Mouse (Mus musculus) macrophage (primary cell): Measurements from ENCODE around the gene Prpf31. TPM values are rescaled to one million over a fixed set of nuclear protein-coding genes. Genes with fewer than 3 reads are reported as not detected.
"Not testable (repeated sequence)": the region's sequence is repeated elsewhere in the genome, so short reads cannot be mapped to it uniquely, and the experiment has no call there.

ENCODE experiments used
- H3K27ac ChIP-seq: fragments of 350-480 bp; formaldehyde crosslinking; 2 replicates; pipeline ENCODE4 v1.9.0; 2021
- H3K36me3 ChIP-seq: fragments of 350-480 bp; formaldehyde crosslinking; 2 replicates; pipeline ENCODE4 v1.9.0; 2021; ENCODE audit errors: inconsistent target
- H3K4me3 ChIP-seq: fragments of 350-480 bp; formaldehyde crosslinking; 2 replicates; pipeline ENCODE4 v1.9.0; 2021; ENCODE audit errors: inconsistent target
- H3K79me2 ChIP-seq: fragments of 350-480 bp; formaldehyde crosslinking; 2 replicates; pipeline ENCODE4 v1.9.0; 2021; ENCODE audit errors: inconsistent target
- WGBS: methylation state at CpG from one replicate; pipeline ENCODE4 v1.1.7; 2026; ENCODE audit warnings: inconsistent platforms; ENCODE audit not compliant: missing documents; 5-methylcytosine and 5-hydroxymethylcytosine counted together
- polyA plus RNA-seq: library from polyadenylated mRNA; stranded (reverse); fragments of 250-400 nt; gene quantifications from 3 replicates; pipeline ENCODE4 v1.2.4, GENCODE M21; 2018; ENCODE audit warnings: inconsistent platforms
- total RNA-seq, 78 experiments: library from RNA; depleted of rRNA; stranded (reverse); fragments of 250-400 nt; gene quantifications; 1 replicate in 9 of 78; 2 replicates in 24 of 78; 3 replicates in 43 of 78; 4 replicates in 2 of 78; pipeline ENCODE4 v1.2.4; 2018; ENCODE audit warnings: inconsistent platforms in 56 of 78

Prpf31 gene
- total RNA-seq (2018; cell fraction: chromatin; rRNA removed) = 10 to 100 TPM; 13.8 to 68.0 (median 43.5) TPM
- total RNA-seq (2018; cell fraction: cytosol; rRNA removed) = 10 to 100 TPM; 28.7 to 48.7 (median 39.8) TPM
- 10 to 100 TPM; 11.9 to 64.8 (median 31.5) TPM for total RNA-seq (2018; cell fraction: nucleus; rRNA removed)
- polyA plus RNA-seq = 35.3 to 71.0 TPM (median 40.2 TPM) in 3 replicates

DNA sequence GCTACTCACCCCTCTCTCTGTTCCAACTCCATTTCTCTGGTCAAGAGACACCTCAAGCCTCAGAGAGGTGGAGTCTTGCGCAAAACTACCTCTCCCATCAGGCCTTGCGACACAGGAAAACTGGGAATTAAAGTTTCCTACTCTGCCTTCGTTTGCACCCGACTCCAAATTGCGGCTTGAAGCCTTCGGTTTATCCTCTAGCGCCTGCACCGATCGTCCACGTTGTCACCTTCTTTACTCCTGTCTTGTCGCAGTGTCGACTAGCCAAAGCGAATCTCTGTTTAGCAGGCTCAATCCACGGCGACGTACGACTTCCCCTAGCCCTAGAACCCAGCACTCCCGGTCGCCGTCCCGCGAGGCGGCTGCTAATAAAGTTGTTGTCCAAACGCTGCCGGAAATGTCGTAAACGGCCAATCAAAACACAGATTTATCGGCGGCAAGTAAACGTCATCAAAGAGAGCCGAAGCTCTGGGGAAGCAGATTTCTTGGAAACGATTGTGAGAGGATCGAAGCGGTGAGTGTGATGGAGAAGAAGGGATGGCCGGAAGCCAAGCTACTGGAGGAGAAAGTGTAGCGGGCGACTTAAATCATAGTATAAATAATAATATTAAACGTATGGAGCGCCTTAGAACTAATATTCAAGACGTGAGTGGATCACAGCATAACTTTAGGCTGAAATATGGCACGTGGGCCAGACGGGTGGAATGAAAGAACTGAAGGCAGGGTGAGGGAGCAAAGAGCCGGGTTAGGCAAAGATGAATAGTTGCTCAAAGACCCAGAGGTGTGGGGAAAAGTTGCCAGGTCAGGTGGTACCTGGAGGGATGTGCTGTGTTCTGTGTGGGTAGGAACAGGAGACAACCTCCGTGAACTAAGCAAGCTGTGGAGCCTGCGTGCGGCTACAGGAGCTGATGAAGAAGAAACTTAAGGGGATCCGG is at the start of gene Prpf31, which contains the start of gene Tfpt:
Gene Prpf31, plus strand, starts transcription at position 443 of the 935 bp plus-strand sequence.
Gene Tfpt, minus strand, starts transcription at position 387 of the 935 bp plus-strand sequence.
- WGBS = 1% methylated on average over 46 of the region's 47 CpGs
- Histone ChIP-seq H3K36me3 (peaks cover 32% of the 10 kb centered on the region), H3K4me3 (peak within 1 kb of the TSS; percentile 95)

DNA sequence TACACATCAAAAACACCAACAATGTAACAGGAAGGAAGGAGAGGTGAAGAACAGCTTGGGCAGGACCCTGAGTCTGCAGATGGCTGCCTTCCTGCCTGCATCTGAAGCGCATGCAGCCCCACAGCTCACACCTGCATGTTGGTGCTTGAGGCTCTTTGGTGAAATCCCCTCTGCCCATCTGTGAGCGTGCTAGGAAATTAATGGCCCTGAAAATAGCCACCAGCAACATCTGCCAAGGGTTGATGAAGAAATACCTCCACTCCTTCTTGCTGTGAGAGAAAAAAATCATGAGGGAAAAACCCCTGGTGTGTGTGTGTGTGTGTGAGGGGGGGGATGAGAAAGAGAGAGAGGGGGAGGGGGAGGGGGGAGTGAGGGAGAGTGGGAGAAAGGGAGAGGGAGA is 49.8 kb upstream of the Prpf31 start:
- H3K79me2 ChIP-seq = no peaks in the 10 kb centered on the region
- H3K4me3 ChIP-seq = no peak overlapping the region
- 40% methylated on average over 2 of the region's 2 CpGs for WGBS
- no peak overlapping the region for H3K27ac ChIP-seq
- H3K36me3 ChIP-seq = no peaks in the 10 kb centered on the region

More for the DNA sequence above, at the start of gene Prpf31, which contains the start of gene Tfpt:
- Histone ChIP-seq H3K27ac (peak within 1 kb of the TSS; percentile 76), H3K79me2 (peaks cover 63% of the 10 kb centered on the region)

DNA sequence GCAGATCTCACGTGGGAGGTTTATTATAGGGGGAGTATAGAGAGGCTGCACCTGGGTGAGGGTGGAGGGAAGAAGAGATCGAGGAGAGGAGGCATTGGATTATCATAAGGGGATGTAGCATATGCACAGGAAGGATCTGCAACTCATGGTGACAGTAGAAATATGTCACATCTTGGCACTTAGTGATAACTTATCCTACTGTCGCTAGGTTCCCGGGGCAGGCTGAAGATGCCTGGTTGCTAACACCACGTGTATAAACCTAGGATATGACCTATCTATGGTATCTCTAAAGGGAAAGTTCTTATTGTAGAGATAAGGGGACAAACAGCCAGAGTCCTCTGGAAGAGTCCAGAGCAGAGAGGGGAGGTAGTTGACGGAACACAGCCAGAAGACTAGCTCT is 44.0 kb upstream of the Prpf31 start:
- no peaks in the 10 kb centered on the region for H3K36me3 ChIP-seq
- no peak overlapping the region for H3K4me3 ChIP-seq
- 28% methylated on average over 6 of the region's 6 CpGs for WGBS
- H3K27ac ChIP-seq = no peak overlapping the region
- no peaks in the 10 kb centered on the region for H3K79me2 ChIP-seq

DNA sequence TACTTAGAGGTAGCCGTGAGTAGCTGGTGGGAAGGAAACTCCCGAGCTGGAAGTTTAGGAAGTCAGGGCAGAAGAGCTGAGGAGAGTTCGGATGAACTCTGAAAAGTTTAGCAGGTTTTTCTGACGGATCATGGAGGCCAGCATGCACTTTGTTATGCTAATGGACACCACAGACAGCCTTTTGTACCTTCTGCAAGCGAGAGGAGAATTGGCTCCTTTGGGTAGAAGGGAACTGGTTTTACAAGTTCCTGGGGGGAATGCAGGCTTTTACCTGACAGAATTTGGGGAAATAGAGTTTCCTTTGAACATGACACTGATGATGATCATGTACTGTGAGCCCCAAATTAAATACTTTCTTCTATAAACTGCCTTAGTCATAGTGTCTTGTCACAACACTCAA is 43.5 kb upstream of the Prpf31 start:
- WGBS = 33% methylated on average over 5 of the region's 5 CpGs
- Histone ChIP-seq H3K36me3 (no peaks in the 10 kb centered on the region), H3K79me2 (no peaks in the 10 kb centered on the region), H3K27ac (no peak overlapping the region), H3K4me3 (no peak overlapping the region)

DNA sequence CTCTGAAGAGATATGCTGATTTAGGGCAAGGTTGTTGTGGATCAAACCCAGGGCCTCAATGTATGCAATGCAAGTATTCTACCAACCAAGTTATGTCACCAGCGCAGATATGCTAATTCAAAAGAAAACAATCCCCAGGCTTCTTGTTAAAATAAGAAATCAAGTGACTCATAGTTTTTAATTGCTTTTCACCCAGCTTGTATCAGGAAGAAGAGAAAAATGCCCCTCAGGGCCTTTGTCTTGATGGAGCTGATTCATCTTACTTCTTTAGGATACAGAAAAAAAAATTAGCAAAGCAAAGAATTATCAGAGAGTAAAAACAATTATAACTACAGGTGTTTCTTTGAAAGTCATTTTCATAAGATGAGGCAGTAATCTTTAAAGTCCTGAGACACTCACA is 42.5 kb upstream of the Prpf31 start:
- H3K79me2 ChIP-seq = no peaks in the 10 kb centered on the region
- H3K27ac ChIP-seq = no peak overlapping the region
- no peaks in the 10 kb centered on the region for H3K36me3 ChIP-seq
- 86% methylated on average over 1 of the region's 1 CpGs for WGBS
- no peak overlapping the region for H3K4me3 ChIP-seq

DNA sequence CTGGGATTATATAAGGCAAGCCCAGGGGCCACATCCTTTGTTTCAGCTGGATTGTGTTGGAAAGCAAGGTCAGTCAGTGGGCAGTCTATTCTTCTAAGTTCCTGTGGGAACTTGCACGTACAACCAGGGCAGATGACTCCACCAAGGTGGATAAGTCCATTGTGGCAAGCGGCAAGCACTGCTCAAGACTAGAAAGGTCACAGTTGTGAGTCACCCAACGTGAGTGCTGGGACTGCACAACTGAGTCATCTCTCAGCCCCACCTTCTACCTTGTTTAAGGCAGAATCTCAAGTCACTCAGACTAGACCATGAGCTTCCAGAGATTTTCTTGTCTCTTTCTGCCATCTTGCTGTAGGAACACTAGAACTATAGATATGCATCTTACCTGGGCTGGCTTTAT is 39.2 kb upstream of the Prpf31 start:
- Histone ChIP-seq H3K36me3 (no peaks in the 10 kb centered on the region), H3K79me2 (no peaks in the 10 kb centered on the region), H3K4me3 (no peak overlapping the region), H3K27ac (no peak overlapping the region)
- 74% methylated on average over 3 of the region's 3 CpGs for WGBS

DNA sequence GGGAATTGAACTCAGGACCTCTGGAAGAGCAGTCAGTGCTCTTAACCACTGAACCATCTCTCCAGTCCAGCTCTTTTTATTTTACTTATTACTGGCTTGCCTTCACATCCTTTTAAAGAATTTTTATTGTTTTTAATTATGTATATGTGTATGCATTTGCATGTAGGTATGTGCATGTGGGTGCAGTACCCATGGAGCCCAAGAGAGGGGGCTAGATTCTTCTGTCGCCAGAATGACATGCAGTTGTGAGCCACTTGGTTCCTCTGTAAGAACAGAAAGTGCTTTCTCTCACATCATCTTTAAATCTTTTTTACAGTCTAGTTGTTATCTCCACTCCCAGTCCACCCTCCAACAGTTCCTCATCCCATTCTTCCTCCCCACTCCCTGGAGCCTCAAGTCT is 38.3 kb upstream of the Prpf31 start:
- WGBS = no CpG with 5 or more reads among the region's 1 CpGs
- no peaks in the 10 kb centered on the region for H3K36me3 ChIP-seq
- no peak overlapping the region for H3K27ac ChIP-seq
- H3K4me3 ChIP-seq = no peak overlapping the region
- H3K79me2 ChIP-seq = no peaks in the 10 kb centered on the region

DNA sequence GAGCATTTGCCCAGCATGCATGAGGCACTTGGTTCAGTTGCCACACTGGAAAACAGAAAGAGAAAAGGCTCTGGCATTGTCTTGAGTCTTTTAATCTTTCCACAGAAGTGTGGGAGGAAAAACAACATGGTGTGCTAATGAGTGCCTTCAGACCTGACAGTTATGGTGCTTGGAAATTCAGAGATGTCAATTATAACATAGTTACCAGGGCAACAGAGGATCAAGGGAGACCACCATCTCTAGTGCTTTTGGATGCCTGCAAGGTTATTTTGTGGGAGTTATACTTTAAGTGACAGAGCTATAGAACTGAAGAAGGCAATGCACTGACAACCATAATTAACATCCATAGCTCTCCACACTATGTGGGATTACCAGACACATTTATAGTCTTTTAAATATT is 35.9 kb upstream of the Prpf31 start:
- no peaks in the 10 kb centered on the region for H3K36me3 ChIP-seq
- no peak overlapping the region for H3K27ac ChIP-seq
- H3K4me3 ChIP-seq = no peak overlapping the region
- no peaks in the 10 kb centered on the region for H3K79me2 ChIP-seq

DNA sequence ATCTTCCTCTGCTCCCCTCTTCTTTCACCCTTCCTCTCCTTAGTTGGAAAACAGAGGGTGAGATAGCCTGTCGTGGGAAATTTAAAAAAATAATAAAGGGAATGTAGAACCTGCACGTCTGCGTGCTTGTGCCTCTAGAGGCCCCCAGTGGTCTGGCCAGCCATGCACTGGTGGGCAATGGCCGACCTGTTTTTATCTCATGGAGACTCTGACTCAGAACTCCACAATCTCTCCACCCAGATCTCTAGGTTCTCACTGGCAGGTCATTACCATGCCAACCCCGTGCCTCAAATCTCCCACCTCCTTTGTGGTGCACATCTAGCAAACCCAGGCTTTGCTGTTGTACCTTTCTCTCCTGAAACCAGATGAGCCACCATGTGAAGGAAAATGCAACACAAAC is 35.1 kb upstream of the Prpf31 start:
- H3K27ac ChIP-seq = no peak overlapping the region

DNA sequence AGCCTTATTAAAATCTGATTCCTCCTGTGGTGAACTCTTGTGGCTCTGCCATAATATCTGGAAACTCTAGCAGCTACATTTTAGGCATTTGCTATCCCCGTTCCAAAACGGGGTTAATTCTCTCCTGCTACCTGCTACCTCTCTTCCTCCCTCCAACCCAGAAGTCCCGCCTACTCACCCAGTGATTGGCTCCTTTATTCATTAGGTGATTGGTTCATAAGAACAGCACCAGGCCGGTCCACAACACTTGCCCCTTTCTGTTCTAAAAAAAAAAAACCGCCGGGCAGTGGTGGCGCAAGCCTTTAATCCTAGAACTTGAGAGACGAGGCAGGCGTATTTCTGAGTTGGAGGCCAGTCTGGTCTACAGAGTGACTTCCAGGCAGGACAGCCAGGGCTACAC is 34.6 kb upstream of the Prpf31 start:
- H3K36me3 ChIP-seq = no peaks in the 10 kb centered on the region
- no peak overlapping the region for H3K27ac ChIP-seq
- H3K4me3 ChIP-seq = no peak overlapping the region
- no peaks in the 10 kb centered on the region for H3K79me2 ChIP-seq
- WGBS = 34% methylated on average over 9 of the region's 9 CpGs

More for the DNA sequence above, 35.1 kb upstream of the Prpf31 start:
- no peaks in the 10 kb centered on the region for H3K36me3 ChIP-seq
- no peaks in the 10 kb centered on the region for H3K79me2 ChIP-seq
- WGBS = 16% methylated on average over 5 of the region's 5 CpGs
- no peak overlapping the region for H3K4me3 ChIP-seq

DNA sequence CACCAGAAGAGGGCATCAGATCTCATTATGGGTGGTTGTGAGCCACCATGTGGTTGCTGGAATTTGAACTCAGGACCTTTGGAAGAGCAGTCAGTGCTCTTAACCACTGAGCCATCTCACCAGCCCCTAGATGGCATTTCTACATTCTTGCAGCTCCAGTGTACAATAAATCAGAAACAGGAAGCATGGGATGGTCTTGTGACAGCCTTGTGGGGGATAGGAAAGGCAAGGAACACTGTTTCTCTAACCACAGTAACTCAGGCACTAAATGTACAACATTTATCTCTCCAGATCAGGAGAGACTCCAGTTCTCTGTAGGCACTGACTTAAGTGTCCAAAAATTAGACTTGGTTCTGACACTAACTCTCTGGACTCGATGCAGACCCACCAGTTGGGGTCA is 32.0 kb upstream of the Prpf31 start:
- H3K27ac ChIP-seq = peak overlapping the region; percentile 42; the same call in 1 of the 2 replicates
- H3K79me2 ChIP-seq, H3K36me3 ChIP-seq, H3K4me3 ChIP-seq: not testable (repeated sequence)
- 7% methylated on average over 1 of the region's 1 CpGs for WGBS

DNA sequence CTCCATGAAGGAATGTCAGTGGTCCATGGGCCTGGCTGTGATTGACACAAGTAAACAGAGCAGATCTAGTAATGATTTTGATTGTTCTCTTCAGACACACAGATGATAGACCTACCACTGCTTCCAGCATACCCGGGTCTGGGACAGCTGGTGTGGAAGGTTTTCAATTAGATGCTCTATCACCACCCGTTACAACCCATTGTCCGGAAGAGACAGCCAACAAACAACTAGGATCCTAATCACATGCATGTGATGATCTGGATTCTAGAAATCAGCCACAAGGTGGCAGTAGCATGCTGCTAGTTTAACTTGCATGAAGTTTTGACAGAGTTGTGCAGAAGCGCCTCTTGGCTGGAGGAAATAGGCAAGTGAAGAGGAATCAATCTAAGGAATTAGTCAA is 28.7 kb upstream of the Prpf31 start:
- Histone ChIP-seq H3K36me3 (no peaks in the 10 kb centered on the region), H3K4me3 (no peak overlapping the region), H3K79me2 (no peaks in the 10 kb centered on the region), H3K27ac (no peak overlapping the region)
- WGBS = 3% methylated on average over 4 of the region's 4 CpGs

DNA sequence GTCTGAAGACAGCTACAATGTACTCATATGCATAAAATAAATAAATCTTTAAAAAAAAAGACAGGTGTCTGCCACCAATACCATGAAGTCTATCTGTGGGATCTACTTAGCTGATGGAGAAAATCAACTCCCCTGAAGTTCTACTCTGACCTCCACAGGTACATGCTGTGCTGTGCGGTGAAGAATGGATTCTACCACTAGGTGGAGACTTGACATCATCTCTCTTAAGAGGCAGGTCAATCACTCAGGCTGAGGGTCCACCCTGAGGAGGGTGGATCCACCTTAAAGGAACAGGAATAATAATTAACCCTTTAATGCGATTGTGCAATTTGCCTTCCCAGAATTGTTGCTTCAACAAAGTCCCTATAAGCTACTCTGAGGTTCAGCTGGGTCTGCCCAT is 23.0 kb upstream of the Prpf31 start:
- WGBS = 20% methylated on average over 2 of the region's 2 CpGs
- Histone ChIP-seq H3K4me3 (no peak overlapping the region), H3K36me3 (no peaks in the 10 kb centered on the region), H3K27ac (no peak overlapping the region), H3K79me2 (no peaks in the 10 kb centered on the region)

DNA sequence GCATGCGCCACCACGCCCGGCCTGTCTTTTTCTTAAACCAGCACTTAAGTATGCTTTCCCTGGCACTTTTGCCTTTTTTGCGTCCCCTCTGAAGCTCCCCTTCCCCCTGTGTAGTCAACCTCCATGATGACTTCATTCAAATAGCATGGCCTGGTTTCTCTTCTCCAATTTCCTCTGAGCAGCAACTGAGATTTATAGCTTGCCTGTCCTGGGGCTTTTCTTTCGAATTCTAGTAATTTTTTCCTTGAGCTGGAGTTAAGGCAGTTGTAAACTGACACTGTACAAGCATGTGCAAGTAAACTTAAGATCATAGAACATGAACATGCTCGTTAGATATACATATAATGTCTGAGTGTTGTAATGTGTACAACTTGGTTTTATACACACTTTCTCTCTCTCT is 22.4 kb upstream of the Prpf31 start:
- Histone ChIP-seq H3K4me3 (no peak overlapping the region), H3K36me3 (no peaks in the 10 kb centered on the region), H3K79me2 (no peaks in the 10 kb centered on the region), H3K27ac (no peak overlapping the region)
- 70% methylated on average over 6 of the region's 6 CpGs for WGBS

DNA sequence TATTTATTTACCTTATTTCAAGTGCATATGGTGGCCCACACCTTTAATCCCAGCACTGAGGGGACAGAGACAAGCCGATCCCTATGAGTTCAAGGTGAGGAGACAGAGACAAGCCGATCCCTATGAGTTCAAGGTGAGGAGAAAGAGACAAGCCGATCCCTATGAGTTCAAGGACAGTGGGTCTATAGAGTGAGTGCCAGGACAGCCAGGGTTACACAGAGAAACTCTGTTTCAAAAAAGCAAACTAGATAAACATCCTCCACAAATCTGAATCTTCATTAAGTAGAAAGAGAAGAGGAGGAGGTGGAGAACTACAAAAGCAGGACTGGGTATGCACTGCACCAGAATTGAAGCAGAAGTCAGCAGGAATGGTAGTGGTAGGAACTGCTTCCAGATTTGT is 21.1 kb upstream of the Prpf31 start:
- Histone ChIP-seq H3K27ac (no peak overlapping the region), H3K4me3 (no peak overlapping the region), H3K79me2 (no peaks in the 10 kb centered on the region), H3K36me3 (no peaks in the 10 kb centered on the region)
- 95% methylated on average over 3 of the region's 3 CpGs for WGBS
